Mouse (Mus musculus) heart, adult 2 months (tissue): ENCODE measurements at regions not wholly inside any gene's neighbourhood (a gene's known extent, or its start where the extent isn't known, plus 50 kb on each side); places are given as distances from the start of the nearest gene placed in this dataset.

Experiments
- DNase-seq, 2 experiments: peaks; one replicate each; pipeline ENCODE4 v3.0.0; 2021
- H3K27ac ChIP-seq: fragments of 200-600 bp; 2 replicates; pipeline ENCODE4 v1.8.1; 2022
- H3K27me3 ChIP-seq: fragments of 200-500 bp; 2 replicates; pipeline ENCODE4 v1.6.1; 2012; ENCODE audit warnings: mild to moderate bottlenecking, low read length, inconsistent platforms, mixed read lengths; ENCODE audit not compliant: control insufficient read depth, insufficient read depth
- H3K36me3 ChIP-seq: fragments of 200-500 bp; 2 replicates; pipeline ENCODE4 v1.6.1; 2012; ENCODE audit warnings: low read length, inconsistent platforms; ENCODE audit not compliant: control insufficient read depth, insufficient read depth
- H3K4me1 ChIP-seq: fragments of 200-500 bp; 2 replicates; pipeline ENCODE4 v1.6.1; 2011; ENCODE audit warnings: low read length; ENCODE audit not compliant: control insufficient read depth, insufficient read depth
- H3K4me3 ChIP-seq: fragments of 200-600 bp; 2 replicates; pipeline ENCODE4 v1.8.1; 2022
- H3K79me2 ChIP-seq: fragments of 200-500 bp; replicated peaks from 2 replicates; pipeline ENCODE4 v1.6.1; 2012; ENCODE audit warnings: mild to moderate bottlenecking, inconsistent platforms, low read length, moderate library complexity, mixed read lengths; ENCODE audit not compliant: control insufficient read depth, insufficient read depth
- H3K9ac ChIP-seq: fragments of 200-500 bp; 2 replicates; pipeline ENCODE4 v1.6.1; 2012; ENCODE audit warnings: low read depth, mild to moderate bottlenecking, control low read depth, inconsistent platforms, low read length, mixed read lengths
- CTCF ChIP-seq: fragments of 200-600 bp; IDR thresholded peaks from 2 replicates; pipeline ENCODE4 v1.8.1; 2022; ENCODE audit warnings: antibody characterized with exemption, mild to moderate bottlenecking, moderate library complexity
- EP300 ChIP-seq: fragments of 200-500 bp; IDR thresholded peaks from 2 replicates; pipeline ENCODE4 v1.6.1; 2011; ENCODE audit warnings: low read depth, low read length, control low read depth; ENCODE audit not compliant: insufficient read depth
- POLR2A ChIP-seq: fragments of 200-500 bp; IDR thresholded peaks from 2 replicates; pipeline ENCODE4 v1.6.1; 2011; ENCODE audit warnings: mild to moderate bottlenecking, low read depth, low read length, control low read depth; ENCODE audit not compliant: insufficient read depth
- WGBS: fragments of 180-500 bp; shearing (Covaris S2); methylation state at CpG from one replicate; pipeline ENCODE4 v1.1.7; 2018; 5-methylcytosine and 5-hydroxymethylcytosine counted together
- intact Hi-C: fragments of 180-260 bp; cut with DNase I; formaldehyde crosslinking; loops from one replicate; pipeline ENCODE4 v1.15.1; 2025

GRCm38 (mm10) chr12:31171992-31172391, 68.6 kb upstream of the Gm6993 start:
- no peak overlapping the region for H3K27ac ChIP-seq
- intact Hi-C loops: no loop called here

GRCm38 (mm10) chr12:31172451-31173318, 67.9 kb upstream of the Gm6993 start:
- Histone ChIP-seq H3K27ac (no peak overlapping the region), H3K4me3 (no peak overlapping the region)
- no peak for DNase-seq

More at GRCm38 (mm10) chr12:31171992-31172391, 68.6 kb upstream of the Gm6993 start:
- H3K36me3 ChIP-seq: no peaks in the 10 kb centered on the region
- no peaks in the 10 kb centered on the region for H3K27me3 ChIP-seq
- H3K4me3 ChIP-seq: no peak overlapping the region
- DNase-seq: no peak
- no peak overlapping the region for H3K9ac ChIP-seq
- WGBS: 60% methylated on average over 4 of the region's 4 CpGs
- H3K4me1 ChIP-seq: no peaks in the 10 kb centered on the region; the same call in 1 of the 2 replicates
- TF ChIP-seq POLR2A (no peak), EP300 (no peak)
- H3K79me2 ChIP-seq: no peaks in the 10 kb centered on the region; the same call in 1 of the 2 replicates

GRCm38 (mm10) chr12:31173512-31173911, 67.1 kb upstream of the Gm6993 start:
- Histone ChIP-seq H3K9ac (no peak overlapping the region), H3K36me3 (no peaks in the 10 kb centered on the region), H3K4me3 (no peak overlapping the region), H3K79me2 (no peaks in the 10 kb centered on the region; the same call in 1 of the 2 replicates), H3K4me1 (no peaks in the 10 kb centered on the region; the same call in 1 of the 2 replicates), H3K27ac (no peak overlapping the region), H3K27me3 (no peaks in the 10 kb centered on the region)
- intact Hi-C loops: no loop called here
- WGBS: 87% methylated on average over 5 of the region's 5 CpGs
- TF ChIP-seq EP300: no peak
- TF ChIP-seq POLR2A: no peak
- TF ChIP-seq CTCF: no peak
- no peak for DNase-seq

More at GRCm38 (mm10) chr12:31172451-31173318, 67.9 kb upstream of the Gm6993 start:
- 83% methylated on average over 4 of the region's 4 CpGs for WGBS
- no peaks in the 10 kb centered on the region for H3K27me3 ChIP-seq
- intact Hi-C loops: no loop called here
- no peak overlapping the region for H3K9ac ChIP-seq
- H3K36me3 ChIP-seq: no peaks in the 10 kb centered on the region
- H3K79me2 ChIP-seq: no peaks in the 10 kb centered on the region; the same call in 1 of the 2 replicates
- H3K4me1 ChIP-seq: no peaks in the 10 kb centered on the region; the same call in 1 of the 2 replicates
- TF ChIP-seq CTCF: no peak
- no peak for TF ChIP-seq EP300
- TF ChIP-seq POLR2A: no peak

GRCm38 (mm10) chr12:31179536-31179935, 61.0 kb upstream of the Gm6993 start:
- H3K27me3 ChIP-seq: no peaks in the 10 kb centered on the region
- H3K79me2 ChIP-seq: no peaks in the 10 kb centered on the region
- DNase-seq: no peak
- TF ChIP-seq CTCF: no peak
- TF ChIP-seq EP300: no peak
- TF ChIP-seq POLR2A: no peak
- no peak overlapping the region for H3K27ac ChIP-seq
- H3K4me1 ChIP-seq: peaks cover 2% of the 10 kb centered on the region; the same call in 1 of the 2 replicates
- no peak overlapping the region for H3K9ac ChIP-seq
- H3K4me3 ChIP-seq: no peak overlapping the region
- intact Hi-C loops: no loop called here
- 0 out of 2 replicates have a peak, but pooled peaks cover 2% of the 10 kb centered on the region for H3K36me3 ChIP-seq
- 90% methylated on average over 6 of the region's 6 CpGs for WGBS

GRCm38 (mm10) chr12:31183632-31184031, 56.9 kb upstream of the Gm6993 start:
- Histone ChIP-seq H3K4me3 (no peak overlapping the region), H3K36me3 (peaks cover 2% of the 10 kb centered on the region; the same call in 1 of the 2 replicates), H3K27me3 (no peaks in the 10 kb centered on the region), H3K79me2 (no peaks in the 10 kb centered on the region), H3K4me1 (peaks cover 6% of the 10 kb centered on the region), H3K9ac (no peak overlapping the region), H3K27ac (peak overlapping the region; percentile 8)
- intact Hi-C loops: no loop called here
- TF ChIP-seq POLR2A: no peak
- TF ChIP-seq CTCF: no peak
- TF ChIP-seq EP300: peak; percentile 75; the same call in 1 of the 2 replicates
- DNase-seq: peak; percentile 40 to 69
- 57% methylated on average over 4 of the region's 4 CpGs for WGBS

GRCm38 (mm10) chr12:31184217-31184975, 56.2 kb upstream of the Gm6993 start:
- Histone ChIP-seq H3K4me1 (peaks cover 6% of the 10 kb centered on the region), H3K4me3 (no peak overlapping the region), H3K79me2 (no peaks in the 10 kb centered on the region), H3K9ac (no peak overlapping the region), H3K36me3 (peaks cover 2% of the 10 kb centered on the region; the same call in 1 of the 2 replicates), H3K27ac (peak overlapping the region; percentile 44), H3K27me3 (no peaks in the 10 kb centered on the region)
- 37% methylated on average over 11 of the region's 11 CpGs for WGBS
- TF ChIP-seq EP300 (no peak), CTCF (no peak), POLR2A (no peak)
- peak; percentile 62 to 78 for DNase-seq
- intact Hi-C loops: no loop called here
